Mouse (Mus musculus) cerebellum, adult 11 months (tissue): ENCODE measurements around the gene Ccl28.
"Not testable (repeated sequence)": the region's sequence is repeated elsewhere in the genome, so short reads cannot be mapped to it uniquely, and the experiment has no call there.

Experiments used
- DNase-seq: peaks from one replicate; pipeline ENCODE4 v3.0.0; 2022

Ccl28 gene

DNA sequence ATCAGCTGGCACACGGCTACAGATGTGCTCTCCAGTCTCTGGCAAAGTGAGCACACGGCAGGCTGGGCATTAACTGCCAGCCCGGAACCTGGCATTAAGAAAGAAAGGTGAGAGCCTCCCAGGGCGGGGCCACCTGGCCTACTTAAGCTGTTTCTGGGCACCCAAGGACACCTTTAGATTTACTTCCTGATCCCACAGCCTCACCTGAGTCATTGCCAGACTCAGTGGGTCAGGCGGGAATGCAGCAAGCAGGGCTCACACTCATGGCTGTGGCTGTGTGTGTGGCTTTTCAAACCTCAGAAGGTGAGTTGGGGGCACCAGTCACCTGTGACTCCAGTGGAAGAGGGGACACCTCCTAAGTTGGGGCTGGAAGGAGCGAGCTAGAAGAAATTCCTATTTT lies at the start of gene Ccl28:
TSS of gene Ccl28 (plus strand) at position 186 of the 400 bp plus-strand sequence.
- no peak for DNase-seq

GRCm38 (mm10) chr13:119596321-119597211 lies 27.1 kb upstream of the Ccl28 start:
- DNase-seq: not testable (repeated sequence)

GRCm38 (mm10) chr13:119598466-119598865 lies 25.2 kb upstream of the Ccl28 start:
- not testable (repeated sequence) for DNase-seq

- not testable (repeated sequence) for DNase-seq
Measured at GRCm38 (mm10) chr13:119599066-119599465, 24.6 kb upstream of the Ccl28 start.

GRCm38 (mm10) chr13:119599498-119599897 lies 24.1 kb upstream of the Ccl28 start:
- not testable (repeated sequence) for DNase-seq

DNA sequence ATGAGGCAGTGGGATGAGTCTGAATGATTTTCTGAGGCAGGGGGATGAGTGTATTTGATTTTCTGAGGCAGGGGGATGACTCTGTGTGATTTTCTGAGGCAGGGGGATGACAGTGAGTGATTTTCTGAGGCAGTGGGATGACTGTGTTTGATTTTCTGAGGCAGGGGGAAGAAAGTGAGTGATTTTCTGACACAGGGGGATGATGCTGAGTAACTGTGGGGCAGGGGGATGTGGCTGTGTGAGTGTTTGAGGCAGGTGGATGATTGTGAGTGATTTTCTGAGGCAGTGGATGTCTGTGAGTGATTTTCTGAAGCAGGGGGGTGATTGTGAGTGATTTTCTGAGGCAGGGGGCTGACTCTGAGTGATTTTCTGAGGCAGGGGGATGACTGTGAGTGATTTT lies 23.5 kb upstream of the Ccl28 start:
- DNase-seq: not testable (repeated sequence)

DNA sequence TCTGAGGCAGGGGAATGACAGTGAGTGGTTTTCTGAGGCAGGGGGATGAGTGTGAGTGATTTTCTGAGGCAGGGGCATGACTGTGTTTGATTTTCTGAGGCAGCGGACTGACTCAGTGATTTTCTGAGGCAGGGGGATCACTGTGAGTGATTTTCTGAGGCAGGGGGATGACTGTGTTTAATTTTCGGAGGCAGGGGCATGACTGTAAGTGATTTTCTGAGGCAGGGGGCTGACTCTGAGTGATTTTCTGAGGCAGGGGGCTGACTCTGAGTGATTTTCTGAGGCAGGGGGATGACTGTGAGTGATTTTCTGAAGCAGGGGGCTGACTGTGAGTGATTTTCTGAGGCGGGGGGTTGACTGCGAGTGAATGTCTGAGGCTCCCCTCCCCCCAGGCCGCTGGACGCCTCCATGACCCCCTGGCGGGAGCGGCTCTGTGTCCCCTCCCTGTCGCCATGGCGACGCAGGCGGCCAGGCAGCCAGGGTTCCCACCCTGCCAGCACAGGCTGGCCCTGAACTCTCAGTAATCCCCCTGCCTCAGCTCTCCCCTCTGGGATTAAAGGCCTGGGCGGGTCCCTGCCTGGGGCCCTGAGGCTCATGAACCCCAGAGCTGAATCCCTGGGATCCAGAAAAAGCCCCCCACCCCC lies 20.8 kb upstream of the Ccl28 start:
- DNase-seq: peak; percentile 51

DNA sequence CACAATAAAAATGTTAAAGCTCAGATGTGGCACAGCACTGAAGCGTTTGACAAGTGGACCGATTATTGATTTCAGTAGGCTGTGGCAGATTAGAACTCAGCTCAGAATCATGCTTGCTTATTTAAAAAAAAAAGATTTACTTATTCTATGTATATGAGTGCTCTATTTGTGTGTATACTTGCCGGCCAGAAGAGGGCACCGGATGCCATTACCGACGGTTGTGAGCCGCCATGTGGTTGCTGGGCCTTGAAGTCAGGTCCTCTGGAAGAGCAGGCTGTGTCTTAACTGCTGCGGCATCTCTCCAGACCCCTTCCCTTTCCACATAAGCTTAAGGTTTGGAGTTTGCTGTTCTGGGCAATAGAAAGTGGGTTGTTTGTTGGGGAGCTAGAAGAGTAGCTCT lies 19.7 kb upstream of the Ccl28 start:
- DNase-seq: not testable (repeated sequence)

DNA sequence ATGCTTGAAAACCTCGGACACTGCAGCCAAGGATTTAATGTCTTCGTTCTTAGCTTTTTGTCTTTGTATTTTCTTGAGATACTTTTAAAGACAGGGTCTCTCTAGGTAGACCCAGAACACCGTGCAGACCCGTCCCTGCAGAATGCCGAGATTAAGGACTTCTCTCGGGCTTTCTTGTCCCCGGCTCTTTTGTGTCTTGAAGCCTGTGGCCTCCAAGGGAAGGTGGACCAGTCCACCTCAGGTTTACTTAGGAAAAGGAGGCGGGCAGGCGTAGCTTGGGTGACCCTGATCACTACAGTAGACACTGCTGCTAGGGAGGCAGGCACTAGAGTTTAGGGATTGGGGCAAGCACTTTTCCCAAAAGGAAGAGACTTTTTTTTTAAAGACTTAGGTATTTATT lies 19.3 kb upstream of the Ccl28 start:
- not testable (repeated sequence) for DNase-seq

DNA sequence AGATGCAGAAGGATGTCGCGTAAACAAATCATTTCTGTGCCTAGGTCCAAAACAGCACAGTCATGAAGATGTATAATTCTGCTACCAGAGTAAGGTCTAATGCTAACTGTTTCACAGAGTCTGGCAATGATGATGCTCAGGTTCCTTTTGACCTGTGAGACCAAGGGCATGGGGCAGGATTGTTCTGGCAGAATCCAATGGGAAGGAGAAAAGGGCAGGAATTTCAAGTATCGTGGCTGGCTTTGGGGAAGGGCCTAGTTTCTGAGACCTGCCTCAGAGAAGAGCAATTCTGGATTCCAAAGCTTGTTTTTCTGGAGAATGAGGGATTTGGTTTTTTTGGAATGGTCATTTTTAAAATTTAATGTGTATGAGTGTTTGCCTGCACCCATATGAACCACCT lies 4.8 kb upstream of the Ccl28 start:
- no peak for DNase-seq

GRCm38 (mm10) chr13:119619735-119620134 lies 3.9 kb upstream of the Ccl28 start:
- DNase-seq: no peak

GRCm38 (mm10) chr13:119625952-119626351 lies 2.3 kb downstream of the Ccl28 start:
- DNase-seq: not testable (repeated sequence)

- DNase-seq: peak; percentile 83
Measured at GRCm38 (mm10) chr13:119631482-119632155, 8.0 kb downstream of the Ccl28 start.

DNA sequence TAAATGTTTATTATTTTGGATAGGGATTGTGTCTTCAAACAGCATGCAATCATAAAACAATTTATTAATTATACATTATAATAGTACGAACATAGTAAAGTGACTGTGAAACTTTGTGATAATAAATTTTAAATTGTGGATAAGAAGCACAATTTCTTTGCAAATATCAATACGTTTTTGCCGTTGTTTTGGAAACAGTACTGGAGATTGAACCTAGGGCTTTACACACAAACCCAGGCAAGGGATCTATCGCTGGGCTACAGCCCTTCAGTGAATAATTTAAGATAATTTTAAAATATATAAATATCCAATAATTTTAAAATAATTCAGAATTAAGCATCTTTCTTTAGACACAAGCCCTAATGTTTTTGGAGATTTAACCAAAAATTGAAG lies 8.5 kb downstream of the Ccl28 start:
- DNase-seq: no peak

DNA sequence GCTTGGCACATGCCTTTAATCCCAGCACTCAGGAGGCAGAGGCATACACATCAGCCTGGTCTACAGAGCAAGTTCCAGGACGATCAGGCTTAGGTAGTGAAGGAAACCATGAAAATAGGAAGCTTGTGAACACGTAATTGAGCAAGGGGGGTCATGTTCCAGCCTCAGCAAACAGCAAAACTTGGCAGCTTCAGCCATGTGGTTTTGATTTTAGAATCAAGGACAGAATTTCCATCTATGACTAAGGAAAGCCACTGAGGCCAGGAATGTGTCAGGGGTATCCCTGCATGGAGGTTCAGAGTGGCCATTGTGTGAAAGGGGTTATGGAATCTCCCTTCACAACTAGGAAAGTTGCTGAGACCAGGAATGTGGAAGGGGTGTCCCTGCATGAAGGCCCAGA lies 11.9 kb downstream of the Ccl28 start:
- no peak for DNase-seq

- DNase-seq: no peak
Measured at GRCm38 (mm10) chr13:119637837-119638236, 14.2 kb downstream of the Ccl28 start.

DNA sequence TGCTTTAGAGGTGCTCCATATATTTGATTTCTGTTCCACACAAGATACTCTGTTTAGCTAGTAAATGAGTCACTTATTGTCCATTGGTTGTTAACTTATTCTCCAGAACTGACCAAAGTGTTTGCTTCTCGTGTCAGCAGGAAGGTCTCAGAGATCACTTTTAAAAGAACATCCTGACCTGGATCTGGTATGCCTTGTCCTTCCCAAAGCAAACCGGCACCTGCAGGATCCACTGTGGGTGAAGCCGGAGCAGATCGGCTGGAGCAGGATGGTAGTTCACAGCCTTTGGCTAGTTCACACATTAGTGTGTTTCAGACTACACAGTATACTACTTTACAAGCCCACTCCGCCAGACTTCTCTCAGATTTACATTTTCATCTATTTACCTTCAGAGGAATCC lies 14.8 kb downstream of the Ccl28 start:
- DNase-seq: no peak

DNA sequence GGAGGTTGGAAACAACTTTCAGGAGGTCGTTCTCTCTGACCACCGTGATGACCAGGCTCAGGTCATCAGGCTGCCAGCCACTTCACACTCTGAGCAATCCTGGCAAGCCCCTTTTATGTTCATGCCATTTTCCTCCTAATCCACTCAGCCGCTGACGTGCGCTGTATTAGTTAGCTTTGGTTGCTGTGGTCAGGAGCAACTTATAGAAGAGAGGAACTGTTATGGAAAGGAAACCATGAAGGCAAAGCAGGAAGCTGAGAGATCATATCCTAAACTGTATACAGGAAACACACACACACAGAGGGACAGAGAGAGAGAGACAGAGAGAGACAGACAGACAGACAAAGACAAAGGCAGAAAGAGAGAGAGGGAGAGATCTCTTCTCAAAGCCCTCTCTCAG lies 15.7 kb downstream of the Ccl28 start:
- DNase-seq: no peak

DNA sequence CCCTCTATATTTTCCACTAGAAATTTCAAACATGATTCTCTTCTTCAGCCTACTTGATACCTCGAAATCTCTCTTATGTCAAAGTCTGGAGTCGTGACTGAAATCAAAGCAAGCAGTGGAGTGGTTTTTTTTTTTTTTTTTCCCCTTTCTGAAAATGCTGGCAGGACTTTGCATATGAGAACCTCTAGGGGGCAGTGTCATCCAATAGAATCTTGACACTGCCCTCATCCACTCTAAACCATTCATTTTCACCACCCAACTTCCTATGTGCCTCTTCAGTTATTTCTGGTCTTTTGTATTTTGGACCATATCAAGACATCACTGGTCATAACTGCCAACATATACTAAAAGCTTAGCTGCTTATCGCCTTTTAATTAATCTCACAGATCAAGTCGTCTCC lies 16.9 kb downstream of the Ccl28 start:
- DNase-seq: peak; percentile 10

DNA sequence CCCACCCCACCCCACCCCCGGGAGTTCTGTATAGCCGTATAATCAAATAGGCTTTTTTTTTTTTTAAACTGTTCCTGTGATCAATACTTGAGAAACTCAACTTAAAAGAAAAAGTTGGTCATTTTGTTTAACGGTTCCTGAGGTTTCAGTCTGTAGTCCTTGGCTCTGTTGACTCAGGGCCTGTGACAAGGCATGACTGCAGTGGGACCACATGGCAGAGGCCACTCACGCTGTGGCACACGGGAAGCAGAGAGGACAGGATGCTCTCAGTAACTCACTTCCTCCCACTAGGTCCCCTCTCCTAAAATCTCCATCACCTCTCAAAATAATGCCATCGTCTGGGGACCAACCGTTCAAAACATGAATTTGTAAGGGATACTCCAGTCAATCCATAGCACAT lies 17.5 kb downstream of the Ccl28 start:
- no peak for DNase-seq

- DNase-seq: no peak
Measured at GRCm38 (mm10) chr13:119644769-119645168, 21.1 kb downstream of the Ccl28 start.

DNA sequence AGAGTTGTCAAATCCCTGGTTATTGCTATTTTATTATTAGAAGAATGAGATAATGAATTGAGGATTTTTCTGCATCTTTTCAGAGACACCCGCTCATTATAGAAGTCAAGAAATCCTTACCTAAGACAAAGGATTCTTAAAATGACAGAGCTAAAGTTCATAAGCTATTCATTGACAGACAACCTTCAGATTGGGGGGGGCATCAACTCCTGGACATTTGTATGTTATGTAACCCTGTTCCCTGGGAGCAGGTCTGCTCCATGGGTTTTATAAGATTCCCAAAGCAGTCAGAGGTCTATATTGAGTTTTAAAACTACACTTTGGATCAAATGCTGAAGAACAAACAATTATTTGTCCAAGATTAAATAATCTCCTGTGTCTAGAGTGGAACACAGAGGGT lies 22.9 kb downstream of the Ccl28 start:
- DNase-seq: no peak

GRCm38 (mm10) chr13:119648891-119649698 lies 25.5 kb downstream of the Ccl28 start:
- DNase-seq: no peak
